Mouse (Mus musculus) liver, embryonic 16.5 days (tissue): ENCODE measurements around the gene Cox17. TPM values are rescaled to one million over a fixed set of nuclear protein-coding genes. Genes with fewer than 3 reads are reported as not detected.

Source experiments
- ATAC-seq: fragments of 200-750 bp; cut with Nextera tagmentation; 2 replicates; pipeline ENCODE4 v1.8.0; 2017; ENCODE audit warnings: low read depth, mild to moderate bottlenecking, moderate number of reproducible peaks, moderate library complexity
- H3K27ac ChIP-seq: fragments of 300-500 bp; sonication (generic); 2 replicates; pipeline ENCODE4 v1.5.1; 2014; ENCODE audit warnings: mild to moderate bottlenecking, low read length
- H3K27me3 ChIP-seq: fragments of 300-500 bp; sonication (generic); 2 replicates; pipeline ENCODE4 v1.6.1; 2014; ENCODE audit warnings: low read depth, low read length, mixed read lengths; ENCODE audit not compliant: control insufficient read depth, insufficient read depth
- H3K36me3 ChIP-seq: fragments of 300-500 bp; sonication (generic); 2 replicates; pipeline ENCODE4 v1.6.1; 2014; ENCODE audit warnings: mild to moderate bottlenecking; ENCODE audit not compliant: control insufficient read depth, insufficient read depth
- H3K4me1 ChIP-seq: fragments of 300-500 bp; sonication (generic); 2 replicates; pipeline ENCODE4 v1.6.1; 2014; ENCODE audit warnings: low read depth, low read length, mixed read lengths; ENCODE audit not compliant: control insufficient read depth
- H3K4me2 ChIP-seq: fragments of 300-500 bp; sonication (generic); 2 replicates; pipeline ENCODE4 v1.6.1; 2014; ENCODE audit warnings: low read depth, low read length, mixed read lengths
- H3K4me3 ChIP-seq: fragments of 300-500 bp; sonication (generic); 2 replicates; pipeline ENCODE4 v1.5.1; 2014; ENCODE audit warnings: low read depth, mild to moderate bottlenecking, low read length
- H3K9ac ChIP-seq: fragments of 300-500 bp; sonication (generic); 2 replicates; pipeline ENCODE4 v1.6.1; 2014; ENCODE audit warnings: low read depth, low read length
- H3K9me3 ChIP-seq: fragments of 300-500 bp; sonication (generic); replicated peaks from 2 replicates; pipeline ENCODE4 v1.6.1; 2016; ENCODE audit warnings: low read length; ENCODE audit not compliant: control insufficient read depth
- WGBS: fragments of 180-500 bp; shearing (Covaris S2); extraction: QIAGEN DNeasy Blood & Tissue Kit; methylation state at CpG from one replicate; pipeline ENCODE4 v1.1.7; 2014; ENCODE audit not compliant: insufficient replicate concordance; 5-methylcytosine and 5-hydroxymethylcytosine counted together
- polyA plus RNA-seq: library from polyadenylated mRNA; unstranded; fragments of >200 nt; fragmentation: Nextera tagmentation; extraction: Ambion mirVana; gene quantifications from 2 replicates; pipeline ENCODE4 v1.2.1, GENCODE M21; 2015

Cox17 gene
- polyA plus RNA-seq, 1 experiment from 2014 or later: 209 TPM

- 43% methylated on average over 5 of the region's 5 CpGs for WGBS
- H3K9me3 ChIP-seq: no peaks in the 10 kb centered on the region
- ATAC-seq: no peak
- no peak overlapping the region for H3K4me2 ChIP-seq
- no peaks in the 10 kb centered on the region for H3K27me3 ChIP-seq
- H3K4me1 ChIP-seq: peaks cover 20% of the 10 kb centered on the region
- H3K9ac ChIP-seq: no peak overlapping the region
- peaks cover 34% of the 10 kb centered on the region for H3K36me3 ChIP-seq
- peak overlapping the region; percentile 26; the same call in 1 of the 2 replicates for H3K27ac ChIP-seq
- no peak overlapping the region for H3K4me3 ChIP-seq
These were observed 7.6 kb downstream of the Cox17 start for GRCm38 (mm10) chr16:38354185-38354913.

- H3K4me1 ChIP-seq: peaks cover 23% of the 10 kb centered on the region
- no peak overlapping the region for H3K4me2 ChIP-seq
- no peaks in the 10 kb centered on the region for H3K9me3 ChIP-seq
- no peaks in the 10 kb centered on the region for H3K27me3 ChIP-seq
- WGBS: 64% methylated on average over 6 of the region's 6 CpGs
- no peak for ATAC-seq
- peaks cover 2% of the 10 kb centered on the region; the same call in 1 of the 2 replicates for H3K36me3 ChIP-seq
- H3K4me3 ChIP-seq: no peak overlapping the region
- no peak overlapping the region for H3K27ac ChIP-seq
- H3K9ac ChIP-seq: no peak overlapping the region
These were observed 11.5 kb downstream of the Cox17 start for GRCm38 (mm10) chr16:38358256-38358812.

- no peak overlapping the region for H3K27ac ChIP-seq
- H3K9ac ChIP-seq: no peak overlapping the region
- no peak for ATAC-seq
- H3K4me2 ChIP-seq: no peak overlapping the region
- peaks cover 23% of the 10 kb centered on the region for H3K4me1 ChIP-seq
- 89% methylated on average over 2 of the region's 2 CpGs for WGBS
- no peaks in the 10 kb centered on the region for H3K36me3 ChIP-seq
- no peaks in the 10 kb centered on the region for H3K27me3 ChIP-seq
- H3K4me3 ChIP-seq: no peak overlapping the region
- H3K9me3 ChIP-seq: no peaks in the 10 kb centered on the region
These were observed 12.4 kb downstream of the Cox17 start for GRCm38 (mm10) chr16:38359241-38359640.

- 38% methylated on average over 3 of the region's 3 CpGs for WGBS
These were observed 13.1 kb downstream of the Cox17 start for GRCm38 (mm10) chr16:38359857-38360256.

GRCm38 (mm10) chr16:38360317-38360716, 13.5 kb downstream of the Cox17 start:
- Histone ChIP-seq H3K4me1 (peaks cover 21% of the 10 kb centered on the region), H3K9me3 (no peaks in the 10 kb centered on the region), H3K27ac (no peak overlapping the region), H3K4me2 (no peak overlapping the region), H3K9ac (no peak overlapping the region), H3K27me3 (no peaks in the 10 kb centered on the region), H3K4me3 (no peak overlapping the region), H3K36me3 (no peaks in the 10 kb centered on the region)
- 41% methylated on average over 2 of the region's 2 CpGs for WGBS
- no peak for ATAC-seq

More at GRCm38 (mm10) chr16:38359857-38360256, 13.1 kb downstream of the Cox17 start:
- H3K4me2 ChIP-seq: no peak overlapping the region
- H3K9ac ChIP-seq: no peak overlapping the region
- H3K9me3 ChIP-seq: no peaks in the 10 kb centered on the region
- H3K4me3 ChIP-seq: no peak overlapping the region
- ATAC-seq: no peak
- peaks cover 21% of the 10 kb centered on the region for H3K4me1 ChIP-seq
- no peaks in the 10 kb centered on the region for H3K27me3 ChIP-seq
- no peaks in the 10 kb centered on the region for H3K36me3 ChIP-seq
- H3K27ac ChIP-seq: no peak overlapping the region

GRCm38 (mm10) chr16:38361933-38362332, 15.1 kb downstream of the Cox17 start, which contains the start of gene Popdc2:
TSS of gene Popdc2 (plus strand) at chr16:38362209.
- Histone ChIP-seq H3K4me1 (peaks cover 24% of the 10 kb centered on the region), H3K27ac (no peak within 1 kb of the TSS), H3K9me3 (no peaks in the 10 kb centered on the region), H3K4me3 (no peak within 1 kb of the TSS), H3K9ac (no peak within 1 kb of the TSS), H3K36me3 (no peaks in the 10 kb centered on the region), H3K27me3 (no peaks in the 10 kb centered on the region), H3K4me2 (no peak within 1 kb of the TSS)
- WGBS: 55% methylated on average over 10 of the region's 10 CpGs
- ATAC-seq: no peak

- ATAC-seq: no peak
- no peaks in the 10 kb centered on the region for H3K36me3 ChIP-seq
- 75% methylated on average over 20 of the region's 20 CpGs for WGBS
- H3K27me3 ChIP-seq: no peaks in the 10 kb centered on the region
- no peak overlapping the region for H3K4me3 ChIP-seq
- H3K9ac ChIP-seq: no peak overlapping the region
- H3K4me1 ChIP-seq: peaks cover 24% of the 10 kb centered on the region
- no peak overlapping the region for H3K27ac ChIP-seq
- H3K9me3 ChIP-seq: no peaks in the 10 kb centered on the region
- no peak overlapping the region for H3K4me2 ChIP-seq
These were observed 15.9 kb downstream of the Cox17 start for GRCm38 (mm10) chr16:38362493-38363255.

- H3K27ac ChIP-seq: no peak overlapping the region
- no peaks in the 10 kb centered on the region for H3K27me3 ChIP-seq
- no peak for ATAC-seq
- H3K4me1 ChIP-seq: peaks cover 24% of the 10 kb centered on the region
- H3K36me3 ChIP-seq: no peaks in the 10 kb centered on the region
- H3K9me3 ChIP-seq: no peaks in the 10 kb centered on the region
- H3K4me3 ChIP-seq: no peak overlapping the region
- 48% methylated on average over 3 of the region's 3 CpGs for WGBS
- no peak overlapping the region for H3K4me2 ChIP-seq
- H3K9ac ChIP-seq: no peak overlapping the region
These were observed 16.4 kb downstream of the Cox17 start for GRCm38 (mm10) chr16:38363256-38363595.

GRCm38 (mm10) chr16:38363657-38364056, 16.9 kb downstream of the Cox17 start:
- H3K9ac ChIP-seq: no peak overlapping the region
- no peaks in the 10 kb centered on the region for H3K27me3 ChIP-seq
- no peaks in the 10 kb centered on the region for H3K36me3 ChIP-seq
- WGBS: 58% methylated on average over 7 of the region's 7 CpGs
- H3K4me1 ChIP-seq: peaks cover 28% of the 10 kb centered on the region
- H3K4me3 ChIP-seq: no peak overlapping the region
- H3K4me2 ChIP-seq: no peak overlapping the region
- no peak for ATAC-seq
- H3K9me3 ChIP-seq: no peaks in the 10 kb centered on the region
- no peak overlapping the region for H3K27ac ChIP-seq
